Mouse (Mus musculus) midbrain, postnatal 0 days (tissue): ENCODE data around the gene Cdyl2. TPM values are rescaled to one million over a fixed set of nuclear protein-coding genes. Genes with fewer than 3 reads are reported as not detected.

Experiments
- ATAC-seq: fragments of 200-750 bp; cut with Nextera tagmentation; 2 replicates; pipeline ENCODE4 v1.8.0; 2017; ENCODE audit warnings: moderate number of reproducible peaks, mild to moderate bottlenecking, moderate TSS enrichment, moderate library complexity; ENCODE audit not compliant: low FRiP score
- DNase-seq: peaks from one replicate; pipeline ENCODE4 v3.0.0-alpha.2; 2015; ENCODE audit warnings: low spot score
- H3K27ac ChIP-seq: fragments of 300-500 bp; sonication (generic); 2 replicates; pipeline ENCODE4 v1.5.1; 2014; ENCODE audit warnings: low read depth, mild to moderate bottlenecking, low read length, mixed read lengths
- H3K27me3 ChIP-seq: fragments of 300-500 bp; sonication (generic); 2 replicates; pipeline ENCODE4 v1.6.1; 2014; ENCODE audit warnings: low read length, control low read depth, mixed read lengths; ENCODE audit not compliant: insufficient read depth
- H3K36me3 ChIP-seq: fragments of 300-500 bp; sonication (generic); 2 replicates; pipeline ENCODE4 v1.6.1; 2014; ENCODE audit warnings: low read length, control low read depth, mixed read lengths; ENCODE audit not compliant: insufficient read depth
- H3K4me1 ChIP-seq: fragments of 300-500 bp; sonication (generic); 2 replicates; pipeline ENCODE4 v1.6.1; 2014; ENCODE audit warnings: mild to moderate bottlenecking, control low read depth, antibody characterized with exemption, low read length, mixed read lengths; ENCODE audit not compliant: insufficient read depth
- H3K4me2 ChIP-seq: fragments of 300-500 bp; sonication (generic); 2 replicates; pipeline ENCODE4 v1.6.1; 2014; ENCODE audit warnings: low read depth, mild to moderate bottlenecking, low read length, mixed read lengths; ENCODE audit not compliant: poor library complexity, severe bottlenecking
- H3K4me3 ChIP-seq: fragments of 300-500 bp; sonication (generic); 2 replicates; pipeline ENCODE4 v1.5.1; 2014; ENCODE audit warnings: low read depth, mild to moderate bottlenecking, low read length, moderate library complexity
- H3K9ac ChIP-seq: fragments of 300-500 bp; sonication (generic); replicated peaks from 2 replicates; pipeline ENCODE4 v1.6.1; 2014; ENCODE audit warnings: mild to moderate bottlenecking, low read length, moderate library complexity, mixed read lengths; ENCODE audit not compliant: poor library complexity, severe bottlenecking
- H3K9me3 ChIP-seq: fragments of 300-500 bp; sonication (generic); 2 replicates; pipeline ENCODE4 v1.6.1; 2016; ENCODE audit warnings: low read length, control low read depth
- CTCF ChIP-seq: IDR thresholded peaks from 2 replicates; pipeline ENCODE4 v1.5.1; 2016; ENCODE audit warnings: antibody characterized with exemption, mild to moderate bottlenecking
- WGBS: fragments of 180-500 bp; shearing (Covaris S2); extraction: QIAGEN DNeasy Blood & Tissue Kit; methylation state at CpG from one replicate; pipeline ENCODE4 v1.1.7; 2014; 5-methylcytosine and 5-hydroxymethylcytosine counted together
- polyA plus RNA-seq: library from polyadenylated mRNA; unstranded; fragments of >200 nt; fragmentation: Nextera tagmentation; extraction: Ambion mirVana; gene quantifications from 2 replicates; pipeline ENCODE4 v1.2.1, GENCODE M21; 2015
- total RNA-seq: library from RNA; depleted of rRNA; stranded (reverse); fragments of >200 nt; gene quantifications from 2 replicates; pipeline ENCODE4 v1.2.3, GENCODE M21; 2014

Cdyl2 gene
- total and polyA plus RNA-seq, 2 experiments from 2014 or later, result 11.3 to 16.1 TPM

GRCm38 (mm10) chr8:116591226-116591625 lies 141.6 kb downstream of the Cdyl2 start:
- Histone ChIP-seq H3K4me1 (no peaks in the 10 kb centered on the region), H3K4me2 (no peak overlapping the region), H3K9me3 (no peaks in the 10 kb centered on the region), H3K27ac (no peak overlapping the region), H3K36me3 (no peaks in the 10 kb centered on the region), H3K9ac (no peak overlapping the region), H3K27me3 (no peaks in the 10 kb centered on the region), H3K4me3 (no peak overlapping the region)
- TF ChIP-seq CTCF, result no peak
- no peak for ATAC-seq
- no peak for DNase-seq
- WGBS, result 83% methylated on average over 10 of the region's 10 CpGs

- WGBS, result 83% methylated on average over 4 of the region's 4 CpGs
These were observed 142.2 kb downstream of the Cdyl2 start for GRCm38 (mm10) chr8:116590546-116590945.

GRCm38 (mm10) chr8:116590106-116590505 lies 142.7 kb downstream of the Cdyl2 start:
- Histone ChIP-seq H3K36me3 (no peaks in the 10 kb centered on the region), H3K9ac (no peak overlapping the region), H3K9me3 (no peaks in the 10 kb centered on the region), H3K27me3 (no peaks in the 10 kb centered on the region), H3K4me2 (no peak overlapping the region), H3K27ac (no peak overlapping the region), H3K4me3 (no peak overlapping the region), H3K4me1 (no peaks in the 10 kb centered on the region)
- WGBS, result 88% methylated on average over 14 of the region's 14 CpGs
- DNase-seq (no peak), ATAC-seq (no peak)
- no peak for TF ChIP-seq CTCF

More at GRCm38 (mm10) chr8:116590546-116590945, 142.2 kb downstream of the Cdyl2 start:
- Histone ChIP-seq H3K9me3 (no peaks in the 10 kb centered on the region), H3K27ac (no peak overlapping the region), H3K36me3 (no peaks in the 10 kb centered on the region), H3K4me3 (no peak overlapping the region), H3K27me3 (no peaks in the 10 kb centered on the region), H3K4me2 (no peak overlapping the region), H3K9ac (no peak overlapping the region), H3K4me1 (no peaks in the 10 kb centered on the region)
- no peak for ATAC-seq
- DNase-seq, result no peak
- no peak for TF ChIP-seq CTCF

GRCm38 (mm10) chr8:116587616-116588468 lies 144.9 kb downstream of the Cdyl2 start:
- WGBS, result 82% methylated on average over 19 of the region's 19 CpGs
- no peaks in the 10 kb centered on the region; the same call in 1 of the 2 replicates for H3K36me3 ChIP-seq
- H3K4me1 ChIP-seq, result no peaks in the 10 kb centered on the region
- H3K27ac ChIP-seq, result no peak overlapping the region
- H3K4me2 ChIP-seq, result no peak overlapping the region
- no peak for DNase-seq
- no peak for ATAC-seq
- no peaks in the 10 kb centered on the region for H3K9me3 ChIP-seq
- TF ChIP-seq CTCF, result no peak
- no peak overlapping the region for H3K4me3 ChIP-seq
- no peak overlapping the region for H3K9ac ChIP-seq
- no peaks in the 10 kb centered on the region for H3K27me3 ChIP-seq

GRCm38 (mm10) chr8:116581318-116582019 lies 151.3 kb downstream of the Cdyl2 start:
- no peak overlapping the region for H3K4me2 ChIP-seq
- H3K27me3 ChIP-seq, result no peaks in the 10 kb centered on the region
- TF ChIP-seq CTCF, result no peak
- H3K9me3 ChIP-seq, result no peaks in the 10 kb centered on the region
- no peak overlapping the region for H3K9ac ChIP-seq
- DNase-seq, result no peak
- no peak overlapping the region for H3K27ac ChIP-seq
- no peak for ATAC-seq
- WGBS, result 89% methylated on average over 11 of the region's 11 CpGs
- H3K4me3 ChIP-seq, result no peak overlapping the region
- no peaks in the 10 kb centered on the region for H3K4me1 ChIP-seq
- H3K36me3 ChIP-seq, result peaks cover 4% of the 10 kb centered on the region

GRCm38 (mm10) chr8:116576732-116577131 lies 156.1 kb downstream of the Cdyl2 start:
- Histone ChIP-seq H3K4me3 (no peak overlapping the region), H3K27me3 (no peaks in the 10 kb centered on the region), H3K4me1 (no peaks in the 10 kb centered on the region), H3K9ac (no peak overlapping the region), H3K27ac (no peak overlapping the region), H3K4me2 (no peak overlapping the region), H3K9me3 (no peaks in the 10 kb centered on the region), H3K36me3 (peaks cover 14% of the 10 kb centered on the region; the same call in 1 of the 2 replicates)
- 98% methylated on average over 2 of the region's 2 CpGs for WGBS
- ATAC-seq, result no peak
- DNase-seq, result no peak
- no peak for TF ChIP-seq CTCF
